In the genomic region with DNA sequence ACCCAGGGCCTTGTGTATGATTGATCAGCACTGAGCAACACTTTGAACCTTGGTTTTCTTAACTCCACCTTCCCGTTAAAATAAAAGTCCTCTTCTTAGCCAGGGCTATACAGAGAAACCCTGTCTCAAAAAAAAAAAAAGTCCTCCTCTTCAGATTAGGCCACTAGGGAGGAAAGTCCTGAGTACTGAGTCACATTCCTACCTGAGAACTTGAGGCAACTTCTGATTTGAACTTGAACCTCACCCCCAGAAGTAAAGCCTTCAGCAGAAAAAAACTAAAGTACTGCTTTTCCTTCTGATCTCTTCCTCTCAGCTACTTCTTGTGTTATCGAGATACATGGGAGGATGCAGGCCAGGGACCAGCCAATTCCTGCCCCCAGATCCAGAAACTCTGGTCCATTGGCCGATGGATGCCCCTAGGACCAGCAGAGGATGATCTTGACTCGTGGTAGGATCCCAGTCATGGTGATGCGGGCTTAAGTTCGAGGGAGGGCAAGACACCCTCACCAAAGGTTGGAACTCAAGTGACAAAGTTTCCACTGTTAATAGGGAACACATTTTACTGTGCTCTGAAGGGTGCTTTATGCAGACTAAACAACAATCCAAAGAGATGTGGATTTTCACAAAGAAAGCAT, we compare ENCODE assay signal across 9 mouse cellular contexts. TPM values are rescaled to one million over a fixed set of nuclear protein-coding genes. Genes with fewer than 3 reads are reported as not detected.
A peak's percentile ranks its signal among the peaks of the same experiment; 100 is the strongest.
DNase-seq lines count a peak whose midpoint lies in the region; ATAC-seq and TF ChIP-seq lines count a peak whose summit lies in the region.
"Had no signal": no experiment of that assay in that cellular context is flagged by ENCODE, and none has a peak within 500 bp of the region (broad histone marks: within the 10 kb centered on the region; RNA-seq: fewer than 3 reads in every experiment).

No protein-coding gene starts in this region.

- no peaks in the 10 kb centered on the region for H3K9me3 ChIP-seq in heart, embryonic 12.5 days (replicated peaks)
- peaks cover 2% of the 10 kb centered on the region; the same call in 1 of the 2 replicates for H3K9me3 ChIP-seq in G1E (replicated peaks)
- H3K9me3 ChIP-seq in hindbrain, embryonic 10.5 days = no peaks in the 10 kb centered on the region
- no peaks in the 10 kb centered on the region for H3K9me3 ChIP-seq in midbrain, embryonic 10.5 days (replicated peaks)

- DNase-seq in heart, postnatal 4 days = no peak
- no peak for DNase-seq in G1E (ENCODE audit: low spot score)
- no peak for DNase-seq in hindbrain, embryonic 10.5 days (ENCODE audit: low spot score)
- no peak for DNase-seq in midbrain, embryonic 10.5 days (ENCODE audit: low spot score)
- DNase-seq in thymus, adult 18-20 months = no peak
- DNase-seq in cerebellum, postnatal 25 days = no peak

- no peak for ATAC-seq in heart, embryonic 12.5 days (ENCODE audit: insufficient number of reproducible peaks, low FRiP score)
- no peak for ATAC-seq in G1E (ENCODE audit: extremely low read depth, insufficient number of reproducible peaks, low FRiP score, poor library complexity, severe bottlenecking)
- no peak for ATAC-seq in inflammation-experienced regulatory T-cells, adult 6 months

- no peak for TF ChIP-seq CTCF in G1E (IDR thresholded peaks at IDR 0.05; ENCODE audit: low read depth, low read length)

- H3K4me2 ChIP-seq in heart, embryonic 12.5 days = peak overlapping the region; percentile 88

- H3K27me3 ChIP-seq in heart, embryonic 12.5 days (replicated peaks) = peaks cover 19% of the 10 kb centered on the region
- no peaks in the 10 kb centered on the region for H3K27me3 ChIP-seq in G1E (ENCODE audit: insufficient read depth, low read length)
- H3K27me3 ChIP-seq in hindbrain, embryonic 10.5 days (ENCODE audit: insufficient read depth, poor library complexity, severe bottlenecking) = peaks cover 51% of the 10 kb centered on the region
- peaks cover 57% of the 10 kb centered on the region for H3K27me3 ChIP-seq in midbrain, embryonic 10.5 days (ENCODE audit: low read depth, poor library complexity, severe bottlenecking)
- H3K27me3 ChIP-seq: Patski had no signal

- peaks cover 33% of the 10 kb centered on the region for H3K4me1 ChIP-seq in heart, embryonic 12.5 days (replicated peaks)
- peaks cover 54% of the 10 kb centered on the region for H3K4me1 ChIP-seq in G1E (ENCODE audit: insufficient read depth, low read depth, low read length)
- peaks cover 44% of the 10 kb centered on the region for H3K4me1 ChIP-seq in hindbrain, embryonic 10.5 days (replicated peaks)
- H3K4me1 ChIP-seq in midbrain, embryonic 10.5 days = peaks cover 48% of the 10 kb centered on the region

- peaks cover 21% of the 10 kb centered on the region for H3K36me3 ChIP-seq in heart, embryonic 12.5 days
- peaks cover 61% of the 10 kb centered on the region for H3K36me3 ChIP-seq in G1E (replicated peaks)
- peaks cover 42% of the 10 kb centered on the region for H3K36me3 ChIP-seq in hindbrain, embryonic 10.5 days
- peaks cover 33% of the 10 kb centered on the region for H3K36me3 ChIP-seq in midbrain, embryonic 10.5 days

- H3K27ac ChIP-seq in heart, embryonic 12.5 days (ENCODE audit: poor library complexity, severe bottlenecking) = no peak overlapping the region
- H3K27ac ChIP-seq in hindbrain, embryonic 10.5 days = no peak overlapping the region
- peak overlapping the region; percentile 83; the same call in 1 of the 2 replicates for H3K27ac ChIP-seq in midbrain, embryonic 10.5 days (replicated peaks)

- peak overlapping the region; percentile 60 for H3K4me3 ChIP-seq in heart, embryonic 12.5 days
- peak overlapping the region; percentile 16; the same call in 1 of the 2 replicates for H3K4me3 ChIP-seq in G1E (ENCODE audit: low read depth, low read length)
- H3K4me3 ChIP-seq in hindbrain, embryonic 10.5 days = peak overlapping the region; percentile 64
- peak overlapping the region; percentile 70 for H3K4me3 ChIP-seq in midbrain, embryonic 10.5 days

- 77% methylated on average over 6 of the region's 6 CpGs for WGBS in heart, embryonic 12.5 days
- WGBS in hindbrain, embryonic 10.5 days = 76% methylated on average over 6 of the region's 6 CpGs
- 79% methylated on average over 6 of the region's 6 CpGs for WGBS in midbrain, embryonic 10.5 days

- peak overlapping the region; percentile 72; the same call in 1 of the 2 replicates for H3K9ac ChIP-seq in heart, embryonic 12.5 days

RNA-seq across cellular contexts. Expression of gene 1700067K01Rik, which starts 2.4 kb away (rescaled TPM):
- polyA plus RNA-seq in heart, embryonic 12.5 days (2016; fragmentation: Nextera tagmentation; extraction: Ambion mirVana) = 0.22 and 0.54 TPM in 2 replicates
- under 1 TPM in 1 of 2 experiments, not detected in 1; 0.83 TPM for total RNA-seq in heart, postnatal 4 days (2021)
- 0.78 TPM in 1 of 2 replicates, not detected in the other for total RNA-seq in G1E (2014; fragmentation: Nextera tagmentation)
- 0.35 and 0.82 TPM in 2 replicates for total RNA-seq in G1E (2017)
- polyA plus RNA-seq in G1E (2012) = 0.92 and 1.2 TPM in 2 replicates
- 0.52 and 0.54 TPM in 2 replicates for polyA plus RNA-seq in hindbrain, embryonic 10.5 days (2016; fragmentation: Nextera tagmentation; extraction: Ambion mirVana)
- 0.68 and 0.99 TPM in 2 replicates for polyA plus RNA-seq in midbrain, embryonic 10.5 days (2016; fragmentation: Nextera tagmentation; extraction: Ambion mirVana)
- polyA plus RNA-seq in inflammation-experienced regulatory T-cells, adult 6 months (2017; shearing (Covaris generic)) = under 1 TPM in 2 of 3 experiments, not detected in 1; 0.51 to 0.70 TPM

RNA-seq across cellular contexts. Expression of gene Samd1, which starts 6.3 kb away (rescaled TPM):
- polyA plus RNA-seq in heart, embryonic 12.5 days (2016; fragmentation: Nextera tagmentation; extraction: Ambion mirVana) = 4.5 and 5.8 TPM in 2 replicates
- total RNA-seq in heart, postnatal 4 days (2021) = 10 to 100 TPM; 36.6 to 42.9 TPM
- 88.0 and 93.8 TPM in 2 replicates for total RNA-seq in G1E (2014; fragmentation: Nextera tagmentation)
- 64.1 and 80.8 TPM in 2 replicates for total RNA-seq in G1E (2017)
- 246 and 262 TPM in 2 replicates for polyA plus RNA-seq in G1E (2012)
- 7.6 and 9.5 TPM in 2 replicates for polyA plus RNA-seq in hindbrain, embryonic 10.5 days (2016; fragmentation: Nextera tagmentation; extraction: Ambion mirVana)
- 8.0 and 8.5 TPM in 2 replicates for polyA plus RNA-seq in midbrain, embryonic 10.5 days (2016; fragmentation: Nextera tagmentation; extraction: Ambion mirVana)
- polyA plus RNA-seq in inflammation-experienced regulatory T-cells, adult 6 months (2017; shearing (Covaris generic)) = 1 to 10 TPM; 5.0 to 7.3 (median 6.5) TPM

RNA-seq across cellular contexts. Expression of gene 2210011C24Rik, which starts 8.2 kb away (rescaled TPM):
- polyA plus RNA-seq in heart, embryonic 12.5 days (2016; fragmentation: Nextera tagmentation; extraction: Ambion mirVana) = 0.30 TPM in 1 of 2 replicates, not detected in the other
- total RNA-seq in heart, postnatal 4 days (2021) = 1 to 10 TPM in 1 of 2 experiments, under 1 TPM in 1; 0.93 to 1.4 TPM
- total RNA-seq in G1E (2014; fragmentation: Nextera tagmentation) (not detected in 2 replicates), G1E (2017) (not detected in 2 replicates)
- not detected in 2 replicates for polyA plus RNA-seq in G1E (2012)
- 0.86 TPM in 1 of 2 replicates, not detected in the other for polyA plus RNA-seq in hindbrain, embryonic 10.5 days (2016; fragmentation: Nextera tagmentation; extraction: Ambion mirVana)
- 0.20 and 0.67 TPM in 2 replicates for polyA plus RNA-seq in midbrain, embryonic 10.5 days (2016; fragmentation: Nextera tagmentation; extraction: Ambion mirVana)
- 1 to 10 TPM in 2 of 3 experiments, not detected in 1; 1.2 to 2.5 TPM for polyA plus RNA-seq in inflammation-experienced regulatory T-cells, adult 6 months (2017; shearing (Covaris generic))

RNA-seq across cellular contexts. Expression of gene Palm3, which starts 17.5 kb away (rescaled TPM):
- polyA plus RNA-seq in heart, embryonic 12.5 days (2016; fragmentation: Nextera tagmentation; extraction: Ambion mirVana) = 1.7 and 2.1 TPM in 2 replicates
- total RNA-seq in heart, postnatal 4 days (2021) = under 1 TPM; 0.31 to 0.38 TPM
- not detected in 2 replicates for total RNA-seq in G1E (2014; fragmentation: Nextera tagmentation)
- 0.06 TPM in 1 of 2 replicates, not detected in the other for total RNA-seq in G1E (2017)
- polyA plus RNA-seq in G1E (2012) = 0.12 and 0.15 TPM in 2 replicates
- 9.2 and 10.0 TPM in 2 replicates for polyA plus RNA-seq in hindbrain, embryonic 10.5 days (2016; fragmentation: Nextera tagmentation; extraction: Ambion mirVana)
- 7.9 and 8.0 TPM in 2 replicates for polyA plus RNA-seq in midbrain, embryonic 10.5 days (2016; fragmentation: Nextera tagmentation; extraction: Ambion mirVana)
- 1 to 10 TPM; 1.6 to 3.7 (median 2.8) TPM for polyA plus RNA-seq in inflammation-experienced regulatory T-cells, adult 6 months (2017; shearing (Covaris generic))

RNA-seq across cellular contexts. Expression of gene Prkaca, which starts 30.9 kb away (rescaled TPM):
- 216 and 234 TPM in 2 replicates for polyA plus RNA-seq in heart, embryonic 12.5 days (2016; fragmentation: Nextera tagmentation; extraction: Ambion mirVana)
- total RNA-seq in heart, postnatal 4 days (2021) = 100 to 1,000 TPM; 389 to 405 TPM
- total RNA-seq in G1E (2014; fragmentation: Nextera tagmentation) = 88.6 and 99.3 TPM in 2 replicates
- total RNA-seq in G1E (2017) = 32.2 and 34.4 TPM in 2 replicates
- 46.6 and 46.9 TPM in 2 replicates for polyA plus RNA-seq in G1E (2012)
- polyA plus RNA-seq in hindbrain, embryonic 10.5 days (2016; fragmentation: Nextera tagmentation; extraction: Ambion mirVana) = 170 and 194 TPM in 2 replicates
- 169 and 178 TPM in 2 replicates for polyA plus RNA-seq in midbrain, embryonic 10.5 days (2016; fragmentation: Nextera tagmentation; extraction: Ambion mirVana)
- polyA plus RNA-seq in inflammation-experienced regulatory T-cells, adult 6 months (2017; shearing (Covaris generic)) = 10 to 100 TPM; 16.3 to 20.1 (median 18.8) TPM

Comparison
In these comparisons a context has a peak if more than half of its experiments do, and no peak if none do; other contexts are left out.
1. H3K4me3 ChIP-seq: peak in every context shown above with its lines; median percentile 70 in midbrain, embryonic 10.5 days; 64 in hindbrain, embryonic 10.5 days; 60 in heart, embryonic 12.5 days; 16 in G1E.
2. RNA of gene Samd1, which starts 6.3 kb away (polyA plus RNA-seq): 246 to 262 TPM in G1E; 8.0 to 8.5 TPM in midbrain, embryonic 10.5 days, 7.6 to 9.5 TPM in hindbrain, embryonic 10.5 days, 5.0 to 7.3 TPM in inflammation-experienced regulatory T-cells, adult 6 months and 4.5 to 5.8 TPM in heart, embryonic 12.5 days; every median in the first group is over 10 times any median in the second.